Mouse (Mus musculus) neural tube, embryonic 14.5 days (tissue): ENCODE data around the gene Glyctk. TPM values are rescaled to one million over a fixed set of nuclear protein-coding genes. Genes with fewer than 3 reads are reported as not detected.

Experiments
- ATAC-seq: fragments of 200-750 bp; cut with Nextera tagmentation; 2 replicates; pipeline ENCODE4 v1.8.0; 2017; ENCODE audit warnings: low read depth, mild to moderate bottlenecking, moderate TSS enrichment, moderate library complexity
- H3K27ac ChIP-seq: fragments of 300-500 bp; sonication (generic); 2 replicates; pipeline ENCODE4 v1.5.1; 2014; ENCODE audit warnings: low read depth, mild to moderate bottlenecking, control low read depth, low read length, moderate library complexity, mixed read lengths
- H3K27me3 ChIP-seq: fragments of 300-500 bp; sonication (generic); 2 replicates; pipeline ENCODE4 v1.6.1; 2014; ENCODE audit warnings: low read length; ENCODE audit not compliant: control insufficient read depth, insufficient read depth
- H3K36me3 ChIP-seq: fragments of 300-500 bp; sonication (generic); 2 replicates; pipeline ENCODE4 v1.6.1; 2014; ENCODE audit warnings: low read length, mixed read lengths; ENCODE audit not compliant: control insufficient read depth, insufficient read depth
- H3K4me1 ChIP-seq: fragments of 300-500 bp; sonication (generic); 2 replicates; pipeline ENCODE4 v1.6.1; 2014; ENCODE audit warnings: low read length; ENCODE audit not compliant: control insufficient read depth, insufficient read depth
- H3K4me2 ChIP-seq: fragments of 300-500 bp; sonication (generic); 2 replicates; pipeline ENCODE4 v1.6.1; 2014; ENCODE audit warnings: mild to moderate bottlenecking, low read depth, low read length, control low read depth
- H3K4me3 ChIP-seq: fragments of 300-500 bp; sonication (generic); 2 replicates; pipeline ENCODE4 v1.5.1; 2014; ENCODE audit warnings: low read depth, low read length, control low read depth, mixed read lengths
- H3K9ac ChIP-seq: fragments of 300-500 bp; sonication (generic); replicated peaks from 2 replicates; pipeline ENCODE4 v1.6.1; 2014; ENCODE audit warnings: low read depth, mild to moderate bottlenecking, control low read depth, low read length, mixed read lengths
- H3K9me3 ChIP-seq: fragments of 300-500 bp; sonication (generic); 2 replicates; pipeline ENCODE4 v1.6.1; 2016; ENCODE audit warnings: low read length; ENCODE audit not compliant: control insufficient read depth
- WGBS: fragments of 180-500 bp; shearing (Covaris S2); extraction: QIAGEN DNeasy Blood & Tissue Kit; methylation state at CpG from one replicate; pipeline ENCODE4 v1.1.7; 2014; 5-methylcytosine and 5-hydroxymethylcytosine counted together
- polyA plus RNA-seq: library from polyadenylated mRNA; unstranded; fragments of >200 nt; fragmentation: Nextera tagmentation; extraction: Ambion mirVana; gene quantifications from 2 replicates; pipeline ENCODE4 v1.2.1, GENCODE M21; 2014

The Glyctk gene
- polyA plus RNA-seq, 1 experiment from 2014 or later = 3.3 TPM

- peak overlapping the region; percentile 69; the same call in 1 of the 2 replicates for H3K27ac ChIP-seq
- H3K27me3 ChIP-seq = no peaks in the 10 kb centered on the region
- no peak for ATAC-seq
- H3K9ac ChIP-seq = no peak overlapping the region
- H3K9me3 ChIP-seq = no peaks in the 10 kb centered on the region
- H3K4me3 ChIP-seq = no peak overlapping the region
- peaks cover 14% of the 10 kb centered on the region for H3K4me1 ChIP-seq
- 62% methylated on average over 7 of the region's 7 CpGs for WGBS
- H3K4me2 ChIP-seq = no peak overlapping the region
- H3K36me3 ChIP-seq = no peaks in the 10 kb centered on the region
These were observed 13.8 kb downstream of the Glyctk start for GRCm38 (mm10) chr9:106144176-106144575.

- 49% methylated on average over 12 of the region's 12 CpGs for WGBS
These were observed 16.0 kb downstream of the Glyctk start for GRCm38 (mm10) chr9:106141955-106142354.

DNA sequence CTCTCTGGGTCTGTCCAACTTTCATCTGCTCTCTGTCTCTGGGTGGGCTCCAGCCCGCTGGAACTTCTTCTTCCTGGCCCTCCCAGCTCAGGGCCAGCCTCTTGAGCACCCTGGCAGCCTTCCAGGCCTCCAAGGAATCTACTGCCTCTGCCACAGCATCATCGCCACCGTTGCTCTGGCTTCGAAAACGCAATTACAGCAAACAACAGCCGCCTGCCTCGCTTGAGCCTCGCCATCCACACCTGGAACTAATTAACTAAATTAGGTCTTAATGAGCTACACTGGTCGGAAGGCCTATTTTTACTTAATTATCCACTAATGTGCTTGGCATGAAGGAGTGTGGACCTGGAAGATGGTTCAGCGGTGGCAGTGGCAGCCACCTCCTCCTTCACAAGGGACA, 18.2 kb downstream of the Glyctk start:
- Histone ChIP-seq H3K27me3 (no peaks in the 10 kb centered on the region), H3K9ac (no peak overlapping the region), H3K4me1 (peaks cover 7% of the 10 kb centered on the region; the same call in 1 of the 2 replicates), H3K4me2 (no peak overlapping the region), H3K4me3 (no peak overlapping the region), H3K36me3 (no peaks in the 10 kb centered on the region), H3K27ac (peak overlapping the region; percentile 28; the same call in 1 of the 2 replicates), H3K9me3 (no peaks in the 10 kb centered on the region)
- 15% methylated on average over 10 of the region's 10 CpGs for WGBS
- ATAC-seq = peak; percentile 58; the same call in 1 of the 2 replicates

More at GRCm38 (mm10) chr9:106141955-106142354, 16.0 kb downstream of the Glyctk start:
- Histone ChIP-seq H3K27me3 (no peaks in the 10 kb centered on the region), H3K36me3 (no peaks in the 10 kb centered on the region), H3K4me1 (peaks cover 7% of the 10 kb centered on the region; the same call in 1 of the 2 replicates), H3K4me2 (no peak overlapping the region), H3K4me3 (no peak overlapping the region), H3K27ac (no peak overlapping the region), H3K9ac (no peak overlapping the region), H3K9me3 (no peaks in the 10 kb centered on the region)
- no peak for ATAC-seq

GRCm38 (mm10) chr9:106137671-106138216, 20.2 kb downstream of the Glyctk start:
- Histone ChIP-seq H3K9ac (no peak overlapping the region), H3K4me1 (peaks cover 3% of the 10 kb centered on the region; the same call in 1 of the 2 replicates), H3K4me3 (no peak overlapping the region), H3K4me2 (no peak overlapping the region), H3K27me3 (no peaks in the 10 kb centered on the region), H3K9me3 (no peaks in the 10 kb centered on the region), H3K36me3 (no peaks in the 10 kb centered on the region), H3K27ac (no peak overlapping the region)
- ATAC-seq = no peak
- WGBS = 37% methylated on average over 10 of the region's 10 CpGs

- Histone ChIP-seq H3K27me3 (no peaks in the 10 kb centered on the region), H3K27ac (no peak overlapping the region), H3K4me3 (no peak overlapping the region), H3K9ac (no peak overlapping the region), H3K9me3 (no peaks in the 10 kb centered on the region), H3K36me3 (no peaks in the 10 kb centered on the region), H3K4me2 (no peak overlapping the region), H3K4me1 (peaks cover 17% of the 10 kb centered on the region; the same call in 1 of the 2 replicates)
- WGBS = 86% methylated on average over 7 of the region's 7 CpGs
- ATAC-seq = no peak
These were observed 27.7 kb downstream of the Glyctk start for GRCm38 (mm10) chr9:106130250-106130649.

DNA sequence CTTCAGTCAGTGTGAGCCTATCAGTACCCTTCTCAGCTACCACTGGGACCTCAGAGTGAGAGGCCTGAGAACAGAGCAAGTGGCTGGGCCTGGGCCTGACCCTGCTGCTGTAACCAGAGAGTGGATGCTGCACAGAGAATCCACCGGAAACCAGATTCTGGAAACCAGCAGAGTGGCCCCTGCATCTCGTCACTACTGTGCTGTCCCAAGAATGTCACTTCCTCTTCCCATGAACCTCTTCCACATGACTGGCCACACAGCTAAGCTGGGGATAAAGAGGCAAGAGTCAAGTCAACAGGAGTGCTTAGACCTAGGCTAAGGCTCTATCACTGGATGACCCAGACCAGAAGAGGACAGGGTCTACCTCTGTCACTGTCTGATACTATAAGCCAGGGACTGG, 28.9 kb downstream of the Glyctk start:
- no peak for ATAC-seq
- H3K4me2 ChIP-seq = no peak overlapping the region
- peaks cover 17% of the 10 kb centered on the region; the same call in 1 of the 2 replicates for H3K4me1 ChIP-seq
- no peaks in the 10 kb centered on the region for H3K36me3 ChIP-seq
- no peaks in the 10 kb centered on the region for H3K9me3 ChIP-seq
- no peak overlapping the region for H3K27ac ChIP-seq
- no peaks in the 10 kb centered on the region for H3K27me3 ChIP-seq
- H3K4me3 ChIP-seq = no peak overlapping the region
- WGBS = 80% methylated on average over 2 of the region's 2 CpGs
- H3K9ac ChIP-seq = no peak overlapping the region

- WGBS = 7% methylated on average over 2 of the region's 2 CpGs
- Histone ChIP-seq H3K9ac (peak overlapping the region; percentile 25; the same call in 1 of the 2 replicates), H3K4me1 (peaks cover 17% of the 10 kb centered on the region; the same call in 1 of the 2 replicates), H3K27me3 (no peaks in the 10 kb centered on the region), H3K9me3 (no peaks in the 10 kb centered on the region), H3K4me3 (no peak overlapping the region), H3K27ac (peak overlapping the region; percentile 78), H3K4me2 (no peak overlapping the region), H3K36me3 (no peaks in the 10 kb centered on the region)
- ATAC-seq = peak; percentile 93
These were observed 31.1 kb downstream of the Glyctk start for GRCm38 (mm10) chr9:106126786-106127251.

GRCm38 (mm10) chr9:106123599-106123998, 34.3 kb downstream of the Glyctk start:
- Histone ChIP-seq H3K27me3 (no peaks in the 10 kb centered on the region), H3K9ac (no peak overlapping the region), H3K36me3 (no peaks in the 10 kb centered on the region), H3K4me3 (no peak overlapping the region), H3K27ac (no peak overlapping the region), H3K9me3 (no peaks in the 10 kb centered on the region), H3K4me2 (no peak overlapping the region), H3K4me1 (peaks cover 17% of the 10 kb centered on the region; the same call in 1 of the 2 replicates)
- 55% methylated on average over 4 of the region's 4 CpGs for WGBS
- no peak for ATAC-seq

DNA sequence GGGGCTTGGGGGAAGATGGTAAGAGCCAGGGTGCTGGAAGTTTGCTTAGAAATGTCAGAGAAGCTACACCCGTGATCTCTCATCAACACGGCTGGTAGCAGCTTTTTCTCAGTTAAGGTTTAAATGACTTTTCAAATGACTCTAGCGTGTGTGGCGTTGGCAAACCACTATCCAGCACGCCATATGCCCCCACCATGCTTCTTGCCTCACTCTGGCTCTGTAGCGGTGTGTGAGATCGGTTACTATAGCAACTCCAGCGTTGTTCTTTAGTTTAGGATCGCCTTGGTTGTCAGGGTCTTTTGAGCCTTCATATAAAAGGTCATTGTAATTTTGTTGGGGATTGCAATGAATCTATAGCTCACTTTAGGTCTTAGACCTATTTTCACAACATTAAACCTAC, 38.9 kb downstream of the Glyctk start:
- no peak overlapping the region for H3K4me2 ChIP-seq
- no peak overlapping the region for H3K4me3 ChIP-seq
- H3K27me3 ChIP-seq = no peaks in the 10 kb centered on the region
- no peak for ATAC-seq
- 49% methylated on average over 9 of the region's 9 CpGs for WGBS
- H3K9ac ChIP-seq = no peak overlapping the region
- 0 out of 2 replicates have a peak, but pooled peaks cover 4% of the 10 kb centered on the region for H3K4me1 ChIP-seq
- H3K36me3 ChIP-seq = no peaks in the 10 kb centered on the region
- H3K27ac ChIP-seq = no peak overlapping the region
- no peaks in the 10 kb centered on the region for H3K9me3 ChIP-seq
